Mouse (Mus musculus): Measurements from ENCODE around the gene Hebp1.

DNA sequence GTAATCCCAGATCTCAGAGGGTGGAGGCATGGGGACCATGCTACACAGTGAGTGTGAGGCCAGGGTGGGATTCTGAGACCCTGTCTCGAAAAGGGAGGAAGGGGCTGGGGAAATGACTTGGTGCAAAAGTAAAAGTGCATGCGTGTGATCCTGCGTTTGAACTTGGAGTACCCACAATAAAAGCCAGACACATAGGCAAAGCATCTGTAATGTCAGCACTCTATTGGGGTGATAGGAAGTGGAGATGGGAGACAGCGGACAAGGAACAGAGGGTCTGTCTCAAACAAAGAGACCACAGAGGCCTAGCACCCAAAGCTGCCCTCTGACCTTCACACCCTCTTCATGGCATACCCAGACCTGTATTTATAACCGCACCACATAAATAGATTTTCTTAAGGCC, 51.8 kb downstream of the Hebp1 start:
- TF ChIP-seq CTCF (IDR thresholded peaks at IDR 0.05; ENCODE audit: low read depth, low read length) (no peak), POLR2A (IDR thresholded peaks at IDR 0.05; ENCODE audit: extremely low read depth, insufficient read depth, low read length) (no peak)
